Mouse (Mus musculus): ENCODE results near the gene Atp2b4. TPM values are rescaled to one million over a fixed set of nuclear protein-coding genes. Genes with fewer than 3 reads are reported as not detected.

Gene Atp2b4
- total and polyA plus RNA-seq, 2 experiments from 2014 or later = 11.4 to 69.1 TPM

DNA sequence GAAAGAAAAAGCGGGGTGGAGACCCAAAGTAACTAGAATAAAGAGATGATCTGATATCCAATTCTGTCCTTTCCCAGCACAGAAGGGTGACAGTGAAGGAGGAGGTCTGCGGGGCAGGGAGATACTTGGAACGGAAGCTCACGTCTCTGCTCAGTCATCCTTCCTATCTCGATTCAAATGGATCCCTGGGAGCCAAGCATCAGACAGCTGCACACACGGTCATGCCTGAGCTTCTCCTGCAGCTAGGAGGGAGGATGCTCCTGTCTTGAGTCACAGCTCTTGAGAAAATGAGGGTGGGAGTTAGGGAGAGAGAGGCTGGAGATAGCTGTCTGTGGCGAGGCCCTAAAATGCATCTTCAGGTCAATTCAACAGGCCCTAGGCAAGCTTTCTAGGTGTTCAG is 64.2 kb downstream of the Atp2b4 start:
- H3K4me3 ChIP-seq (ENCODE audit: low read depth, low read length) = no peak overlapping the region
- H3K9me3 ChIP-seq (ENCODE audit: low read length) = no peaks in the 10 kb centered on the region
- no peak overlapping the region for H3K27ac ChIP-seq (ENCODE audit: low read depth, low read length)
- H3K9ac ChIP-seq = no peak overlapping the region
- H3K4me2 ChIP-seq (ENCODE audit: low read depth) = no peak overlapping the region
- H3K27me3 ChIP-seq (ENCODE audit: insufficient read depth, low read length) = no peaks in the 10 kb centered on the region
- DNase-seq (no peak), ATAC-seq (no peak)
- H3K36me3 ChIP-seq (ENCODE audit: insufficient read depth) = peaks cover 7% of the 10 kb centered on the region
- no peaks in the 10 kb centered on the region for H3K4me1 ChIP-seq (ENCODE audit: insufficient read depth)
- TF ChIP-seq CTCF (IDR thresholded peaks at IDR 0.05; ENCODE audit: low read depth) = no peak
- WGBS = 67% methylated on average over 7 of the region's 7 CpGs

DNA sequence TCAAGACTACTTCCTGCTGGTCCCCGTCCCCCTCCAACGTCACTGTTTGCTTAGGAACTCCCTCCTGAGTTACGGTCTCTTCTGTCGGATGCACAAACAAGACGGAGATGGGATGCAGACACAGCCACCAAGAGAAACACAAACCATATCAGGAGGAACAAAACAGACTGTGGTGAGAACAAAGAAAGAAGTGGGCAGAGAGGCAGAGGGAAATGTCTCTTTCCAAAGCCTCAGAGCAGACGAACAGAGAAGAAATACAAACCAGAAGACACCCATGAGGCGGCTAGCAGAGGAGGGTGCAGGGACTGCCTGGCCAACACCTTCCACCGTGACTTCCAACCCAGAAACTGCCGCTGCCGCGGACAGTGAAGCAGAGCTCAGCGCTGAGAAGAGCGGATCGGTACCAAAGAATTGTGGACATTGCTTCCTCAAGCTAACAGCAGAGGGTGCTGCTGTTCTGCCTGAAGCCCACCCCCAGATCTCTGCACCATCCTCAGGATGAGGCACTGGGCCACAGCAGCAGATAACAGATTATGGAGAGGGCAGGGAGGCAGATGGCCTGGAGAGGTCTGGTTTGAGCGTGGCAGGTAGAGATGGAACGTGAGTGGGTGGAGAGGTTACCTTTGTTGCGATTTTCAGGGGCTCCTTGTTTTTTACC is 64.7 kb downstream of the Atp2b4 start:
- ATAC-seq = peak; percentile 96
- H3K27me3 ChIP-seq (ENCODE audit: insufficient read depth, low read length) = no peaks in the 10 kb centered on the region
- peak; percentile 99 for TF ChIP-seq CTCF (IDR thresholded peaks at IDR 0.05; ENCODE audit: low read depth)
- 7% methylated on average over 17 of the region's 17 CpGs for WGBS
- peak overlapping the region; percentile 65 for H3K9ac ChIP-seq
- DNase-seq = peak; percentile 92
- H3K4me1 ChIP-seq (ENCODE audit: insufficient read depth) = no peaks in the 10 kb centered on the region
- H3K36me3 ChIP-seq (ENCODE audit: insufficient read depth) = peaks cover 12% of the 10 kb centered on the region
- H3K27ac ChIP-seq (ENCODE audit: low read depth, low read length) = peak overlapping the region; percentile 9; the same call in 1 of the 2 replicates
- H3K4me2 ChIP-seq (ENCODE audit: low read depth) = peak overlapping the region; percentile 50
- no peaks in the 10 kb centered on the region for H3K9me3 ChIP-seq (ENCODE audit: low read length)
- peak overlapping the region; percentile 43 for H3K4me3 ChIP-seq (ENCODE audit: low read depth, low read length)

- no peak overlapping the region for H3K4me3 ChIP-seq (ENCODE audit: low read depth, low read length)
- no peak overlapping the region for H3K9ac ChIP-seq
- WGBS = 75% methylated on average over 11 of the region's 11 CpGs
- DNase-seq (no peak), ATAC-seq (no peak)
- H3K27ac ChIP-seq (ENCODE audit: low read depth, low read length) = no peak overlapping the region
- TF ChIP-seq CTCF (IDR thresholded peaks at IDR 0.05; ENCODE audit: low read depth) = no peak
- H3K36me3 ChIP-seq (ENCODE audit: insufficient read depth) = peaks cover 33% of the 10 kb centered on the region
- H3K9me3 ChIP-seq (ENCODE audit: low read length) = no peaks in the 10 kb centered on the region
- H3K4me1 ChIP-seq (ENCODE audit: insufficient read depth) = no peaks in the 10 kb centered on the region
- no peaks in the 10 kb centered on the region for H3K27me3 ChIP-seq (ENCODE audit: insufficient read depth, low read length)
- no peak overlapping the region for H3K4me2 ChIP-seq (ENCODE audit: low read depth)
These were observed 68.0 kb downstream of the Atp2b4 start for GRCm38 (mm10) chr1:133732814-133733213.

GRCm38 (mm10) chr1:133728339-133728738 is 72.5 kb downstream of the Atp2b4 start:
- WGBS = 89% methylated on average over 7 of the region's 7 CpGs
- H3K4me2 ChIP-seq (ENCODE audit: low read depth) = no peak overlapping the region
- no peak overlapping the region for H3K9ac ChIP-seq
- no peaks in the 10 kb centered on the region for H3K9me3 ChIP-seq (ENCODE audit: low read length)
- H3K4me3 ChIP-seq (ENCODE audit: low read depth, low read length) = no peak overlapping the region
- no peak for TF ChIP-seq CTCF (IDR thresholded peaks at IDR 0.05; ENCODE audit: low read depth)
- peaks cover 39% of the 10 kb centered on the region for H3K36me3 ChIP-seq (ENCODE audit: insufficient read depth)
- DNase-seq (no peak), ATAC-seq (no peak)
- no peaks in the 10 kb centered on the region for H3K27me3 ChIP-seq (ENCODE audit: insufficient read depth, low read length)
- no peak overlapping the region for H3K27ac ChIP-seq (ENCODE audit: low read depth, low read length)
- H3K4me1 ChIP-seq (ENCODE audit: insufficient read depth) = no peaks in the 10 kb centered on the region

GRCm38 (mm10) chr1:133720342-133720741 is 80.5 kb downstream of the Atp2b4 start:
- no peaks in the 10 kb centered on the region for H3K9me3 ChIP-seq (ENCODE audit: low read length)
- ATAC-seq (no peak), DNase-seq (no peak)
- no peak overlapping the region for H3K4me3 ChIP-seq (ENCODE audit: low read depth, low read length)
- peaks cover 5% of the 10 kb centered on the region; the same call in 1 of the 2 replicates for H3K36me3 ChIP-seq (ENCODE audit: insufficient read depth)
- no peak overlapping the region for H3K4me2 ChIP-seq (ENCODE audit: low read depth)
- no peak overlapping the region for H3K9ac ChIP-seq
- H3K4me1 ChIP-seq (ENCODE audit: insufficient read depth) = no peaks in the 10 kb centered on the region
- H3K27ac ChIP-seq (ENCODE audit: low read depth, low read length) = no peak overlapping the region
- 86% methylated on average over 7 of the region's 7 CpGs for WGBS
- no peaks in the 10 kb centered on the region for H3K27me3 ChIP-seq (ENCODE audit: insufficient read depth, low read length)
- no peak for TF ChIP-seq CTCF (IDR thresholded peaks at IDR 0.05; ENCODE audit: low read depth)

DNA sequence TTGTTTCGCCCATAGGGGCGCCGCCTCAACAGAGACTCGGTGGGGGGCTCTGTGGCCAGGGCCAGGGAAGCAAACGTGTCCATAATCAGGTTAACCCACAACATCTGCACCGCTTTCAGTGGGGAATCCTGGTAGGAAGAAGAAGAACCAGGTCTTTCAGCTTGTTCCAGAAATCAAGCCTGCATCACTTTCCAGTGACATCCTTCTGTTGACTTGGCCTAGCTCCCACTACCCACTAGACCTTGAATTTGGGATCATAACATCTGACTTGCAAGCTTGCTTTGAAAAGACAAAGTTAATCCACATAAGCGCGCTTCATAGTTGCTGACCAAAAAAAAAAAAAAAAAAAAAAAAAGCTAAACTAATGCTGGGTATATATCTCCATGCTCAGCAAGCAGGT is 82.1 kb downstream of the Atp2b4 start:
- Histone ChIP-seq H3K27ac (ENCODE audit: low read depth, low read length) (no peak overlapping the region), H3K4me1 (ENCODE audit: insufficient read depth) (no peaks in the 10 kb centered on the region), H3K4me2 (ENCODE audit: low read depth) (no peak overlapping the region), H3K27me3 (ENCODE audit: insufficient read depth, low read length) (no peaks in the 10 kb centered on the region), H3K36me3 (ENCODE audit: insufficient read depth) (peaks cover 5% of the 10 kb centered on the region; the same call in 1 of the 2 replicates), H3K9ac (no peak overlapping the region), H3K9me3 (ENCODE audit: low read length) (no peaks in the 10 kb centered on the region), H3K4me3 (ENCODE audit: low read depth, low read length) (no peak overlapping the region)
- DNase-seq (no peak), ATAC-seq (no peak)
- no peak for TF ChIP-seq CTCF (IDR thresholded peaks at IDR 0.05; ENCODE audit: low read depth)
- 92% methylated on average over 8 of the region's 8 CpGs for WGBS

GRCm38 (mm10) chr1:133718296-133718695 is 82.5 kb downstream of the Atp2b4 start:
- no peak for TF ChIP-seq CTCF (IDR thresholded peaks at IDR 0.05; ENCODE audit: low read depth)
- Histone ChIP-seq H3K27ac (ENCODE audit: low read depth, low read length) (no peak overlapping the region), H3K4me2 (ENCODE audit: low read depth) (no peak overlapping the region), H3K9me3 (ENCODE audit: low read length) (no peaks in the 10 kb centered on the region), H3K9ac (no peak overlapping the region), H3K4me3 (ENCODE audit: low read depth, low read length) (no peak overlapping the region), H3K27me3 (ENCODE audit: insufficient read depth, low read length) (no peaks in the 10 kb centered on the region), H3K36me3 (ENCODE audit: insufficient read depth) (peaks cover 5% of the 10 kb centered on the region; the same call in 1 of the 2 replicates), H3K4me1 (ENCODE audit: insufficient read depth) (no peaks in the 10 kb centered on the region)
- ATAC-seq = no peak
- no peak for DNase-seq
- WGBS = 52% methylated on average over 3 of the region's 3 CpGs
